Mouse (Mus musculus): Measurements from ENCODE around the gene Stk19.
"Not testable (repeated sequence)": the region's sequence is repeated elsewhere in the genome, so short reads cannot be mapped to it uniquely, and the experiment has no call there.

The Stk19 gene

GRCm38 (mm10) chr17:34797211-34797995 lies 39.3 kb downstream of the Stk19 start:
- not testable (repeated sequence) for DNase-seq (ENCODE audit: low spot score in 2 of 2)

- no peak for DNase-seq (ENCODE audit: low spot score in 2 of 2)
These were observed 40.2 kb downstream of the Stk19 start for GRCm38 (mm10) chr17:34796311-34797140.

- no peak for DNase-seq (ENCODE audit: low spot score in 2 of 2)
These were observed 41.1 kb downstream of the Stk19 start for GRCm38 (mm10) chr17:34795633-34796032.

- no peak for DNase-seq (ENCODE audit: low spot score in 2 of 2)
These were observed 41.7 kb downstream of the Stk19 start for GRCm38 (mm10) chr17:34795016-34795415.

- DNase-seq (ENCODE audit: low spot score in 2 of 2), result no peak
These were observed 58.9 kb downstream of the Stk19 start for GRCm38 (mm10) chr17:34777680-34778325.

All from spleen, postnatal 36 days (tissue).